Mouse (Mus musculus): Measurements from ENCODE around the gene Gm12845.
A peak's percentile ranks its signal among the peaks of the same experiment; 100 is the strongest.
"Not testable (repeated sequence)": the region's sequence is repeated elsewhere in the genome, so short reads cannot be mapped to it uniquely, and the experiment has no call there.

Gm12845 gene

DNA sequence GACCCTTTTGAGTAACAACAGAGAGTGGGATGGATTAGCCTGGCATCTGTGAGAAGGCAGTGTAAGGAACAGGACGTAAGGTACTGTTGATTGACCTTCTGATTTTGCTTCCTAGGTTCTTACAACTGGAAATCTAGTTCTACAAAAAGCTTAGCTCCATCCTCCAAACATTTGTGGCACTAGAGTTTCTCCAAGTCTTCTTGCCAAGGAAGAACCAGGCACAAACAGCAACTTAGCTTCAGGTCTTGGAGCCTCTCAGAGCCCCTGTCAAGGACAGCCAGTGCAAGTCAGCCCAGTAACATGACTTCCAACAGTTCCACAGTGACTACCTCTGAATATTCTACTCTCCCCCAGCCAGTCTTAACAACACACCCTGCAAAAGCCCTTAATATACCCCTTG is at the start of gene Gm12845:
TSS of gene Gm12845 (plus strand) at position 301 of the 400 bp plus-strand sequence.
- no peak for DNase-seq (ENCODE audit: low spot score)

DNA sequence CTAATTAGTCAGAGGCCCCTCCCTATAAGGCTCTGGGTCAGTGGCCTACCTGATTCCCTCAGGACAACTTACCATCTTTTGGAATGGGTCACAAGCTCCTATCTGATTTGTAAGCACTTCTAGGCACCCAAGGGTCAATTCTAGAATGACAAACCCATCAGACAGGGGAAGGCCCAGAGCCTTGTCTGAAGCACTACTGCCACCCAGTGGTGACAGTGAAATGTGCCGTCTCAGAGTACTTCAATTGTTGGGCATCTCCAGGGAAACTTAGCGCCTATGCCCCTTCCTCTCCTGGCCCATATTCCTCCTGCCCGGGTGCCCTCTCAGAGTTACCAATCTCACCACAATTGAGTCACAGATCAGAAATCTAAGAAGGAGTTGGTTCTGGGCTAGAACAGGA is 47.3 kb upstream of the Gm12845 start:
- DNase-seq (ENCODE audit: low spot score): peak; percentile 90

DNA sequence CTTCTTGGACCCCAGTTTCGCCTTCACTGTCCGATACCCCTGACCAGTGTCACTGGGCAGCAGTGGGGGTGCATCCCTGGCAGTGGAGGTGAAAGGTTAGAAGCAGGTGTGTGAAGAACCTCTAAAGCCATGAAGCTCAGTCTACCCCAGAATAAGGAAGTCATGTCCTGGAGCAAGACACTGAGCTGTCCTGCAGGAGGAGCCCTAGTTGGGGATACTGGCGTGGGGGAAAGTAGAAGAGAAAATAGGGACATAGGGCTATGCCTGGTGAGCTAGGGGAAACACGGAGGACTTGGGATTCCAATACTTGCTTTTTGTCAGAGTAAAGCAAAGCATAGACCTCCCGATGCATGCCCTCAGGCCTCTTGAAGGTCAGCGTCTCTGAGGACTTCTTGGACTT is 43.2 kb upstream of the Gm12845 start:
- no peak for DNase-seq (ENCODE audit: low spot score)

DNA sequence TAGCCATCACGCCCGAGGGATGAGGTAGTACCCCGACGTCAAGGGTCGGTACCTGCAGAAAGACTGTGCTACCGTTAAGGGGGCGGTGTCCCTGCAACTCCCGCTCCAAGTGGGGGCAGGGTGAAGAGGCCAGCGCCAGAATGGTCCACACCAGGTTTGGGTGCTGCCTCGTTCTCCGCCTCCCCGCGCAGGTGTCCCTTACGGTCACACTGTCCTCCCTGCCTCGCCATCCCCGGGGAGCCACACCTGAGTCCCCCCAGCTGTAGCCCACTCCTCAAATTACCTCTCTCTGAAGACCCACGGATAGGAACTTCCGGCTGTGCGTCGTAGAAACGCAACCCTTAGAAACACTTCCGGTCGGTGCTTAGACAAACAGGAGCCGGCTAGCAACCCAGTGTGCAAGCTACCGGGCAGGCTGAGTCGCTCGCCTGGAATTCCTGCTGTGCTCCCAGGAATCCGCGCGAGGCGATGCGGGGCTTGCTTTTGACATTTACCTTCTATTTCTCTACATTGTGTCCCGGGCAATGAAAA is 42.2 kb upstream of the Gm12845 start, which contains the start of gene Dmap1:
TSS of gene Dmap1 (minus strand) at position 343 of the 531 bp plus-strand sequence.
- peak; percentile 87 for DNase-seq (ENCODE audit: low spot score)

DNA sequence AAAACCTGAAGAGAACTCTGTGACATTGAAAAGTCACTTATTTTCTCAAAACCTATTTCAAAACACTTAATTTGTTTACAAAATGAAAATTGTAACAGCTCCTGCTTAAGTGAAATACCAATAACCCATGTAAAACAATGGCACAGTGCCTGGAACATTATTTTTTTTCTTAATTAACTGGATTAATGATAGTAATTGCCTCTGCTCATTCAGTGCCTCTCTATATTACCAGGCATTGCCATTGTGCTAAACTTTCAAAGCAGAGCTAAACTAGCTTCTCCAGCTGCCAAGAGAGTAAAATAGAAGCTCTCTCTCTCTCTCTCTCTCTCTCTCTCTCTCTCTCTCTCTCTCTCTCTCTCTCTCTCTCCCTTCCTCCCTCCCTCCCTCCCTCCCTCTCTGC is 41.7 kb upstream of the Gm12845 start:
- no peak for DNase-seq (ENCODE audit: low spot score)

DNA sequence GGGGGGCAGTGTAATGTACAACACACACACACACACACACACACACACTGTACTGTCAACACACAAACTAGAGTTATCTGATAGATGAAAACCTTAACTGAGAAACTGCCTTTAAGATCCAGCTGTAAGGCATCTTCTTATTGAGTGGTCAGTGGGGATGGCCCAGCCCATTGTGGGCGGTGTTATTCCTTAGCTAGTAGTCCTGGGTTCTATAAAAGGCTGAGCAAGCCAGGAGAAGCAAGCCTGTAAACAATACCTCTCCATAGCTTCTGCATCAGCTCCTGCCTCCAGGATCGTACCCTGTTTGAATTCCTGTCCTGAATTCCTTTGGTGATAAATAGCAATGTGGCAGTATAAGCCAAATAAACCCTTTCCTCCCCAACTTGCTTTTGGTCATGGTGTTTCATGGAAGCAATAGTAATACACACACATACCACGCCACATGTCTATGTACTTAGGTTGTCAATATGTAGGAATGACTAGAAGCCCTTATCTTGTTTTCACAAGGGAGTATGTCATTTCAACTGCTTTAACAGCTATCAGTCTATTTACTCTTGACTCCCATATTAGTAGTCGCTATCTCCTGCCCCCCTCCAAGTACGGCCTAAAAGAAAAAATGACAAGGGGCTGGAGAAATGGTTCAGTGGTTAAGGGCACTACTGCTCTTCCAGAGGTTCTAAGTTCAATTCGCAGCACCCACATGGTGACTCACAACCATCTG is 41.0 kb upstream of the Gm12845 start:
- no peak for DNase-seq (ENCODE audit: low spot score)

DNA sequence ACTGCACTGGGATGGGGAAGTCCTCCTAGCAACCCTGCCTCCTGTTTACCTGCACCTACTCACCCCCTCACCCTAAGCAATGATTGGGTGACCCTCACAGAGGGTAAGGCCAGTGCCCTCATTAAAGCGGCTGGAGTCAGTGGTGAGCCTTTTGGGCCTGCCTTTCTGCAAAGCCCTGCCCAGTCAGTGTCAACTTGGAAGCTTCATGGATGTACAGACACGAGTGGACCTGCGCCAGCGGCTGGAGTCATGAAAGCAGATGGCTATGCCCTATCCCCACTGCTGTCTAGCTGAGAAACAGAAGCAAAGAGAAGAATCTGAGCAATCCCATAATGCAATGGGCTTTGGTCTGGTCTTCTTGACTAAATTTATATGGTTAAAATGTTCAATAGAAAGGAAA is 37.9 kb upstream of the Gm12845 start:
- DNase-seq (ENCODE audit: low spot score): no peak

DNA sequence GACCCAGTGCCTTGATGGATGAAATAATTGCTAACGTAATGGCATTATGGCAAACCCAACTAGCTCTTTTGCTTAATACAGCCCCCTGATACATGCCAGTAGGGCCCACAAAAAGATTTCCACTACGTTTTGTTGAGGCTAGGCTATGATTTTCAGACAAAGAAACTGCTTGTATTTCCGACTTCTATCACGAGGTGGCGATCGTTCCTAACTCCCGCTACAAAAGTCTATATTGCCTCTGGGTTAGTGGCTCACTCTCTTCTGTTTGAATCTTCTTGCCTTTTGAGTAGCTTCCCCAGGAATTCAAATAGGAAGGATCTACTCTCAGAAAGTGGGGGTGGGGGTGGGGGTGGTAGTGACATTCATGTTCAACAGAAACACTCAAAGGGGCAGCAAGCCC is 18.9 kb upstream of the Gm12845 start:
- peak; percentile 82 for DNase-seq (ENCODE audit: low spot score)

DNA sequence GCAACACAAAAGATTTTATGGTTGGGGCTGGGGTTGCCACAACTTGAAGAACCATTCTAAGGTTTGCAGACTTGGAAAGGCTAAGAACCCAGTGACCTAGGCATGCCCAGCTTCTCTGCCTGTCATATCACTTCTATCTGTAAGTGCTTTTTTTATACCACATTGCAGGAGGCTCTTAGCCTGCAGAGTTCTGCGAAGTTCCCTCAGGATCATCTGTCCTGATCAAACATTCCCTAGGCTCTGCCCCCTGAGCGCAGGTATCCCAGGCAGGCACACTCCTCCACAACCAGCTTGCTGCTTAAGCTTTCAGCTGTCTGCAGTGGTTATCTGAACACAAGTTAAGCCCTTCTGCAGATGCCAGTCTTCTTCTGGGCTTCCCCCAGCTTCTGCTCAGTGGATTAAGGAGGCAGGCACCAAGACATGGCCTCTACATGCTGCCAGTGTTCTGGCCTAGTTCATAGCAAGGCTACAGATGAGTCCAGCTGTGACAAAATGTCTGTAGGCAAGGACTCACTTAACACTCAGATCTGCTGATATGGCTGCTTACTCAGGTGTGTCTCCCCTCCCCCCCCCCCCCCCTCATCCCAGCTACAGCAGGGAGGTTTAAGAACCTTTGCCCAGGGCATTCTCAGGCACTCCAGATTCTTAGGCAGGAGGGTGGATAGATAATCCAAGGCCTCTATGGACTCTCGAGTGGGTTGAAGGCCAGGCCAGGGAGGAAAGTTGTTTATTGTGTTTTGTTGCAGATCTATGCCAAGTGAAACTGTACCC is 15.2 kb upstream of the Gm12845 start:
- DNase-seq (ENCODE audit: low spot score): no peak

DNA sequence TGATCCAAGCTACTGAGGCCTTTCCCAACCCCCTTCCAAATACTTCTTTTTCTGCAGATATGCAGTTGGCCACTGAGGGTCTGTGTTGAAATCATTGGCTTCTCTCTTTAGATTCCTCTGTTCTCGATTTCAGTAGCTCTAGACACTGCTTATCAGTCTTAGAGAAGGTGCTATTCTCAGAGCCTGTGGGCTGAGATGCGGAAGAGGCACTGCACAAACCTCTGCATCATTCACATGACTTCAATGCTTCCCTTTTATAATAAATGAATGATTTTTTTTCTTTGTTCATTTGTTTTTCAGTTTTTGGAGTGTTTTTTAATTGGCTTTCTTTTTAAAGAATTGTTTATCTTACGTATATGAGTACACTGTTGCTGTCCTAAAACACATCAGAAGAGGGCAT is 11.9 kb upstream of the Gm12845 start:
- DNase-seq (ENCODE audit: low spot score): no peak

DNA sequence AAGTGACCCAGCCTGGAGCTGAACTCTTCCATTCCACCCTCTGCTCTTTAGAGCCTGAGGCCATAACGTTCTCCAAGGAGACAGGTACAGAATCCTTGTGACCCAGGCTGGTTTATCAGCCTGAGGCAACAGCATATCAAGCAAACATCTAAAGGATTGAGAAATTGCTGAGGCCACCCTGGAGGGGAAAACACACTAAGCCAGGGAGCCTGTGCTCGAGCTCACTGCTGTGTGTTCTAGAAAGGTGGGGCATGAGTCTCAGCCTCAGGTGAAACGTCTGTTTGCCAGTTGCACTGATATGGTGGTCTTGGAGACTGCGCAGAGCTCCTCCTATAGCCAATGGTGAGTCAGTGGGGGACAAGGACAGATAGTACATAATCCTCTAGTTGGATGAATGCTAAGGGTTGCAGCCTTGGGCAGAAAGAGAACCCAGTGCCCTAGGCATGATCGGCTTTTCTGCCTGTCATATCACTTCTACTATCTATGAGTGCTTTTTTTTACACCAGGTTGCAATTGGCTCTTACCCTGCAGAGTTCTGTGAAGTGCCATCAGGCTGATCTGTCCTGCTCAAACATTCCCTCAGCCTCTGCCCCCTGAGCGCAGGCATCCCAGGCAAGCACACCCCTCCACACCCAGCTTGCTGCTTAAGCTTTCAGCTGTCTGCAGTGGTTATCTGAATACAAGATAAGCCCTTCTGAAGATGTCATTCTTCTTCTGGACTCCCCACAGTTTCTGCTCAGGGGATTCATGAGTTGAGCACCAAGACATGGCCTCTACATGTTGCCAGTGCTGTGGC is 10.7 kb upstream of the Gm12845 start:
- DNase-seq (ENCODE audit: low spot score): no peak

DNA sequence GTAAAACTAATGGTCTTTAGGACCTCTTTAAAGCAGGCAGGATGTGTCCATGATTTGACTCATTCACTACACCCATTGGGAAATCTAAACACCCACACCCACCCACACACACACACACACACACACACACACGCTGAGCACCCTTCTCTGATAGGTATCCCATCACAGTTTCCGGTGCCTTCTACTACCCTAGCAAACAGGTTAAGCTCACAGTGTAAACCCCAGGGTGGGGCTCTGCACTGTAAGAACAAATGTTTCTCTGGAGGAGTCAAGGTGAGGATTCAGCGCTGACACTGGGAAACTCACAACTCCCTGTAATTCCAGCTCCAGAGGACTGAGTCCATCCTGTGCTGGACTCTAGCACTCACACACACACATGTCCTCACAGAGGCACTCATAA is 7.7 kb downstream of the Gm12845 start:
- DNase-seq (ENCODE audit: low spot score): no peak

DNA sequence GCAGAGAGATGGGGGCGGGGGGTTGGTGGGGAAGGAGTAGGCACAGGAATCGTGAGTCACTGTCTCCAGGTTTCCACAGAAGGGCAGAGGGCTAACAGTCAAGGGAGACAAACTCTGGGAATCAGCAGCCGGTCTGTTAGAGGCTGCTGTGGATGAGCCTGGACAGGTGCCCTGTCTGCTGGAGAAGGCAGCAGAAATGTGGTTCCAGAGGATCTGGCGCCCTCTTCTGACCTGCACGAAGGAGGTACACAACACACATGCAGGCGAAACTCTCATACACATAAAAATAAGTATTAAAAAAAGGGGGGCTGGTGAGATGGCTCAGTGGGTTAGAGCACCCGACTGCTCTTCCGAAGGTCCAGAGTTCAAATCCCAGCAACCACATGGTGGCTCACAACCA is 13.3 kb downstream of the Gm12845 start:
- peak; percentile 53 for DNase-seq (ENCODE audit: low spot score)

DNA sequence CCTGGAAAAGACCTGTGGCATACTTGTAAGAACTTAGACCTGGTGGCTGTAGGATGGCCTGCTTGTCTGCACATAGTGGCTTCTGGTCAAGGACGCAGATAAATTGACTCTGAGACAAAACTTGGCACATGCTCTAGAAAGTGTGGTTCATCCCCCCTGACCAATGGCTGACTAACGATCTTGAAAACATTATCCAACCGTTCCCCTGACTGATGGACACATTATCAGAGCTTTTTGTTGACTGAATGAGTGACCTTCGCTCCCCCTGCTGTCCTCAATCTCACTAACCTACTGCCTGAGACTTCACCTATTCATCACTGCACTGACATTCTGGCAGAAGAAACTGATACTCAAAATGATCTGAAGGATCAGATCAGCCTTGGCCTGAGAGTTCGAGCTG is 28.3 kb downstream of the Gm12845 start:
- not testable (repeated sequence) for DNase-seq (ENCODE audit: low spot score)

DNA sequence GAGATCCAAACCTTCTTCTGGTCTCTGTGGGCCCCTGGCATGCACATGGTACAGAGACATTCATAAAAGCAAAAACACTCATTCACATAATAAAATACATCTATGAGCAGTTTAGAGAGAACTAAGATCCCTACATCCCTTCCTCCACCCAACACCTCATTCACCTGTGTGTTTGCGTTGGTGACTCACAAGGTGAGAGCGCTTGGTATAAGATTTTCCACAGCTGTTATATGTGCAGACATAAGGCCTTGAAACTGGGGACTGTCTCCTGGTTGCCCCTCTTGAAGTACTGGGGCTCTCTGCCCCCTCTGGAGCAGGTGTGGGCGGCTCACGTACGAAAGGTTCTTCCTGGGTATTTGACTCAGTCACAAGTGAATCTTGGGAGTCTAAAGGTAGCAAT is 35.9 kb downstream of the Gm12845 start:
- no peak for DNase-seq (ENCODE audit: low spot score)

DNA sequence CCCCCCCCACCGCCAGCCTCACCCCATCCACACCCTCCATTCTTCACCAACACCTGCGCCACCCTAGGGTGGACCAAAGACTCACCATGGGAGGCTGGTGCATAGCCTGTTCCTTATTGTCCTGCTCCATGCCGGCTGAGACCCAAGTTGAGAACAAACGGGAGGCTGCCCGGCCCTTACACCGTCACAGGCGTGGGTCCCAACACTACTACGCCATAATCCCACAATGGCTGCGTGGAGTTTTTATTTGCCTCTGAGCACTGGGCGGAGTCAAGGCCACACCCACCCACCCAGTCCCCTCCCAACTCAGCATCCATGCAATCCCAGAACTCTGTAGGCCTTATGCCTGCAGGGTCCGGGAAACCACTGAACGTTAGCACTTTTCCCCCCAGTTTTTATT is 41.2 kb downstream of the Gm12845 start, which contains the start of gene Klf17:
TSS of gene Klf17 (minus strand) at position 233 of the 400 bp plus-strand sequence.
- DNase-seq (ENCODE audit: low spot score): no peak

DNA sequence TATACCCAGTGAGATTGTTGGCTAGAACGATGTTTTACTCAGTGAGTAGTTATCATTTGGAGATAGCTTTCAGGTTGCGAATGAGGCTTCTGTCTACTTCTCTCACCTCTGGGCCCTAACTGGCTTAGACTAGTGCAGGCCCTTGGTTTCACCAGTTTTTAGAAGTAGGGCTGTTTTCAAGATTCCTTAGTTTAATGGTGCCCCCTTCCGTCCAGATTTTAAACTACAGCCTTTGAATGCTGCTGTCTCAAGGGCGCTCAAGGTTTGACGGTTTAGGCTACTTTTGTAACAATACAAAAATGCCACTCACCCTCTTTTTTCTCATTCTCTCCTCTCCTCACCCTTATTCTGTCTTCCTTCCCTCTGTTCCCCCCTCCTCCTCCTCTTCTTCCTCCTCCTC is 46.7 kb downstream of the Gm12845 start:
- peak; percentile 80 for DNase-seq (ENCODE audit: low spot score)

DNA sequence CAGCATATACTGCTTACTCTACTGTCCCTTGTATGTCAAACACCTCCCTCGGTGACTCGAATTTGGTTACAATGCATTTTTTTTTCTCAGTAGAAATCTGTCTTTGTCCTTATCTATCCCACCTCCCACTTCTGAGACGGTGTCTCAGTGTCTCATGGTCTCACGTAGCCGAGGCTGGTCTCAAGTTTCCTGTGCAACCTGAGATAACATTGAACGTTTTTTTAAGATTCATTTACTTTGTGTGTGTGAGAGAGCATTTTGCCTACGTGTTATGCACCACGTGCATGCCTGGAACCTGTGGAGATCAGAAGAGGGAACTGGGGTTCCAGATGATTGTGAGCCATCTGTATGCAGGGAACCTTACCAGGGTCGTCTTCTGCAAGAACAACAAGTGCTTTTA is 48.7 kb downstream of the Gm12845 start:
- DNase-seq (ENCODE audit: low spot score): no peak

All from testis, postnatal 10 days (tissue).